Mouse (Mus musculus): Measurements from ENCODE around the gene Spg21.

DNA sequence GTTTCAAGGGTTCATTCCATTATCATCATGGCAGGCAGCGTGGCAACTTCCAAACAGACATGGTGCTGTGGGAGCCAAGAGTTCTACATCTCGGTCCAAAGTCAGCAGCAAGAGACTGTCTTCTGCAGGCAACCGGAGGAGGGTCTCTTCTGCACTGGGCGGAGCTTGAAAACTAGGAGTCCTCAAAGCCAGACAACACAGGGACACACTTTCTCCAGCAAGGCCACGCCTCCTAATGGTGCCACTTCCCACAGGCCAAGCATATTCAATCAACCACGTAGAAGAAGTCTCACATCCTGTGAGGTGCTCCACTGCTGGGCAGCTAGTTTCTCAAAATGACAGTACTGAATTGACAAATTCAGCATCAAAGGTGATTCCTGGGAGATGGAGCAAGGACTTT lies 12.8 kb upstream of the Spg21 start:
- TF ChIP-seq CTCF (IDR thresholded peaks at IDR 0.05; ENCODE audit: extremely low read depth, insufficient read depth, low read length) (no peak), POLR2A (IDR thresholded peaks at IDR 0.05; ENCODE audit: extremely low read depth, insufficient read depth, low read length) (no peak)
